Mouse (Mus musculus) lung, adult 18-20 months (tissue): Measurements from ENCODE around the gene Ttc21b.

ENCODE experiments used
- DNase-seq, 2 experiments: peaks; one replicate each; pipeline ENCODE4 v3.0.0; 2022; ENCODE audit warnings: mixed read lengths in 2 of 2

The Ttc21b gene

GRCm38 (mm10) chr2:66170721-66171120 is 85.7 kb downstream of the Ttc21b start:
- DNase-seq, result no peak

GRCm38 (mm10) chr2:66165025-66165424 is 91.4 kb downstream of the Ttc21b start:
- DNase-seq, result no peak

- DNase-seq, result peak in 1 of 2 experiments; percentile 5
These were observed 98.1 kb downstream of the Ttc21b start for GRCm38 (mm10) chr2:66158140-66158915.

GRCm38 (mm10) chr2:66151436-66151835 is 105.0 kb downstream of the Ttc21b start:
- no peak for DNase-seq

- DNase-seq, result no peak
These were observed 105.9 kb downstream of the Ttc21b start for GRCm38 (mm10) chr2:66150531-66150930.

- DNase-seq, result no peak
These were observed 107.7 kb downstream of the Ttc21b start for GRCm38 (mm10) chr2:66148654-66149230.

- no peak for DNase-seq
These were observed 109.9 kb downstream of the Ttc21b start for GRCm38 (mm10) chr2:66146473-66146872.

GRCm38 (mm10) chr2:66144770-66145169 is 111.6 kb downstream of the Ttc21b start:
- no peak for DNase-seq

- DNase-seq, result no peak
These were observed 113.1 kb downstream of the Ttc21b start for GRCm38 (mm10) chr2:66143284-66143683.

GRCm38 (mm10) chr2:66142711-66143110 is 113.7 kb downstream of the Ttc21b start:
- DNase-seq, result no peak

- no peak for DNase-seq
These were observed 114.1 kb downstream of the Ttc21b start for GRCm38 (mm10) chr2:66142268-66142667.

GRCm38 (mm10) chr2:66140246-66140645 is 116.2 kb downstream of the Ttc21b start:
- no peak for DNase-seq
